Mouse (Mus musculus) embryonic facial prominence, embryonic 15.5 days (tissue): ENCODE results near the gene C1ra. TPM values are rescaled to one million over a fixed set of nuclear protein-coding genes. Genes with fewer than 3 reads are reported as not detected.
"Not testable (repeated sequence)": the region's sequence is repeated elsewhere in the genome, so short reads cannot be mapped to it uniquely, and the experiment has no call there.

ENCODE experiments used
- ATAC-seq: fragments of 200-750 bp; cut with Nextera tagmentation; 2 replicates; pipeline ENCODE4 v1.8.0; 2017; ENCODE audit warnings: low read depth, moderate TSS enrichment; ENCODE audit not compliant: insufficient number of reproducible peaks, low FRiP score, low TSS enrichment
- H3K27ac ChIP-seq: fragments of 300-500 bp; sonication (generic); replicated peaks from 2 replicates; pipeline ENCODE4 v1.5.1; 2015; ENCODE audit warnings: mild to moderate bottlenecking, inconsistent platforms
- H3K27me3 ChIP-seq: fragments of 300-500 bp; sonication (generic); 2 replicates; pipeline ENCODE4 v1.6.1; 2015; ENCODE audit warnings: inconsistent platforms
- H3K36me3 ChIP-seq: fragments of 300-500 bp; sonication (generic); 2 replicates; pipeline ENCODE4 v1.6.1; 2015; ENCODE audit warnings: mild to moderate bottlenecking, inconsistent platforms
- H3K4me1 ChIP-seq: fragments of 300-500 bp; sonication (generic); 2 replicates; pipeline ENCODE4 v1.6.1; 2015; ENCODE audit warnings: inconsistent platforms
- H3K4me2 ChIP-seq: fragments of 300-500 bp; sonication (generic); replicated peaks from 2 replicates; pipeline ENCODE4 v1.6.1; 2015; ENCODE audit warnings: mild to moderate bottlenecking, inconsistent platforms
- H3K4me3 ChIP-seq: fragments of 300-500 bp; sonication (generic); replicated peaks from 2 replicates; pipeline ENCODE4 v1.5.1; 2015; ENCODE audit warnings: mild to moderate bottlenecking, inconsistent platforms
- H3K9ac ChIP-seq: fragments of 300-500 bp; sonication (generic); 2 replicates; pipeline ENCODE4 v1.6.1; 2015; ENCODE audit warnings: inconsistent platforms
- H3K9me3 ChIP-seq: fragments of 300-500 bp; sonication (generic); replicated peaks from 2 replicates; pipeline ENCODE4 v1.6.1; 2016; ENCODE audit warnings: inconsistent platforms
- WGBS: fragments of 180-500 bp; shearing (Covaris S2); methylation state at CpG from one replicate; pipeline ENCODE4 v1.1.7; 2015; 5-methylcytosine and 5-hydroxymethylcytosine counted together
- polyA plus RNA-seq: library from polyadenylated mRNA; unstranded; fragments of >200 nt; fragmentation: Nextera tagmentation; extraction: Ambion mirVana; gene quantifications from 2 replicates; pipeline ENCODE4 v1.2.1, GENCODE M21; 2015

C1ra gene
- polyA plus RNA-seq, 1 experiment from 2014 or later = 6.1 TPM

- not testable (repeated sequence) for H3K9me3 ChIP-seq, ATAC-seq, H3K27me3 ChIP-seq, H3K4me3 ChIP-seq, H3K4me2 ChIP-seq, H3K27ac ChIP-seq, H3K4me1 ChIP-seq, H3K36me3 ChIP-seq, H3K9ac ChIP-seq
- 72% methylated on average over 5 of the region's 5 CpGs for WGBS
These were observed 3.0 kb upstream of the C1ra start for GRCm38 (mm10) chr6:124509192-124509591.

- Histone ChIP-seq H3K27me3 (no peaks in the 10 kb centered on the region), H3K4me2 (no peak overlapping the region), H3K36me3 (no peaks in the 10 kb centered on the region), H3K9ac (no peak overlapping the region), H3K27ac (no peak overlapping the region), H3K4me1 (no peaks in the 10 kb centered on the region), H3K4me3 (no peak overlapping the region), H3K9me3 (no peaks in the 10 kb centered on the region)
- ATAC-seq = no peak
- 57% methylated on average over 6 of the region's 6 CpGs for whole genome bisulfite sequencing
These were observed 269 bp upstream of the C1ra start for GRCm38 (mm10) chr6:124511936-124512335.

GRCm38 (mm10) chr6:124517733-124518132 lies 5.5 kb downstream of the C1ra start:
- not testable (repeated sequence) for H3K9me3 ChIP-seq, H3K4me3 ChIP-seq, H3K4me1 ChIP-seq, H3K36me3 ChIP-seq, H3K9ac ChIP-seq, H3K4me2 ChIP-seq, H3K27me3 ChIP-seq, ATAC-seq, H3K27ac ChIP-seq
- WGBS = 92% methylated on average over 4 of the region's 4 CpGs

- not testable (repeated sequence) for ATAC-seq, H3K27me3 ChIP-seq, H3K4me1 ChIP-seq, H3K9ac ChIP-seq, H3K36me3 ChIP-seq, H3K27ac ChIP-seq, H3K9me3 ChIP-seq, H3K4me3 ChIP-seq, H3K4me2 ChIP-seq
- WGBS = 66% methylated on average over 7 of the region's 7 CpGs
These were observed 9.9 kb downstream of the C1ra start for GRCm38 (mm10) chr6:124522082-124522481.

GRCm38 (mm10) chr6:124527881-124528280 lies 15.7 kb downstream of the C1ra start:
- Histone ChIP-seq H3K9me3 (no peaks in the 10 kb centered on the region), H3K9ac (no peak overlapping the region), H3K4me2 (no peak overlapping the region), H3K4me1 (no peaks in the 10 kb centered on the region), H3K27me3 (no peaks in the 10 kb centered on the region), H3K36me3 (no peaks in the 10 kb centered on the region), H3K4me3 (no peak overlapping the region), H3K27ac (no peak overlapping the region)
- no peak for ATAC-seq
- 70% methylated on average over 3 of the region's 3 CpGs for whole genome bisulfite sequencing

GRCm38 (mm10) chr6:124531077-124531476 lies 18.9 kb downstream of the C1ra start:
- WGBS = 80% methylated on average over 8 of the region's 8 CpGs
- no peak for ATAC-seq
- Histone ChIP-seq H3K4me1 (no peaks in the 10 kb centered on the region), H3K9ac (no peak overlapping the region), H3K27me3 (no peaks in the 10 kb centered on the region), H3K36me3 (no peaks in the 10 kb centered on the region), H3K27ac (no peak overlapping the region), H3K4me2 (no peak overlapping the region), H3K4me3 (no peak overlapping the region), H3K9me3 (no peaks in the 10 kb centered on the region)

- not testable (repeated sequence) for H3K27me3 ChIP-seq, H3K27ac ChIP-seq, H3K36me3 ChIP-seq, H3K4me2 ChIP-seq, H3K9ac ChIP-seq, ATAC-seq, H3K4me1 ChIP-seq, H3K4me3 ChIP-seq, H3K9me3 ChIP-seq
- 83% methylated on average over 8 of the region's 8 CpGs for WGBS
These were observed 24.1 kb downstream of the C1ra start for GRCm38 (mm10) chr6:124536125-124536829.

- H3K9me3 ChIP-seq, H3K4me3 ChIP-seq, H3K27ac ChIP-seq, H3K36me3 ChIP-seq, ATAC-seq, H3K9ac ChIP-seq, H3K4me2 ChIP-seq, H3K27me3 ChIP-seq, H3K4me1 ChIP-seq: not testable (repeated sequence)
- 78% methylated on average over 2 of the region's 2 CpGs for WGBS
These were observed 29.0 kb downstream of the C1ra start for GRCm38 (mm10) chr6:124541176-124541575.

GRCm38 (mm10) chr6:124542284-124542683 lies 30.1 kb downstream of the C1ra start, which contains the start of gene C1s1:
Gene C1s1, minus strand, starts transcription at chr6:124542359.
- H3K36me3 ChIP-seq, H3K4me1 ChIP-seq, H3K9ac ChIP-seq, H3K4me3 ChIP-seq, H3K9me3 ChIP-seq, H3K27ac ChIP-seq, H3K4me2 ChIP-seq, H3K27me3 ChIP-seq: not testable (repeated sequence)
- WGBS = 0% methylated on average over 1 of the region's 1 CpGs
- peak; percentile 51; the same call in 1 of the 2 replicates for ATAC-seq

- Histone ChIP-seq H3K27me3 (no peaks in the 10 kb centered on the region), H3K4me2 (no peak overlapping the region), H3K27ac (no peak overlapping the region), H3K4me1 (no peaks in the 10 kb centered on the region), H3K9ac (no peak overlapping the region), H3K4me3 (no peak overlapping the region), H3K9me3 (no peaks in the 10 kb centered on the region), H3K36me3 (no peaks in the 10 kb centered on the region)
- WGBS = 74% methylated on average over 6 of the region's 6 CpGs
- no peak for ATAC-seq
These were observed 32.3 kb downstream of the C1ra start for GRCm38 (mm10) chr6:124544466-124544865.

GRCm38 (mm10) chr6:124545425-124545824 lies 33.2 kb downstream of the C1ra start:
- no peak overlapping the region for H3K27ac ChIP-seq
- no peak for ATAC-seq
- WGBS = 73% methylated on average over 2 of the region's 2 CpGs

GRCm38 (mm10) chr6:124547979-124548378 lies 35.8 kb downstream of the C1ra start:
- H3K4me3 ChIP-seq, H3K27ac ChIP-seq: not testable (repeated sequence)
- WGBS = 90% methylated on average over 3 of the region's 3 CpGs

More at GRCm38 (mm10) chr6:124545425-124545824, 33.2 kb downstream of the C1ra start:
- Histone ChIP-seq H3K36me3 (no peaks in the 10 kb centered on the region), H3K4me1 (no peaks in the 10 kb centered on the region), H3K9ac (no peak overlapping the region), H3K9me3 (no peaks in the 10 kb centered on the region), H3K4me3 (no peak overlapping the region), H3K4me2 (no peak overlapping the region), H3K27me3 (no peaks in the 10 kb centered on the region)

More at GRCm38 (mm10) chr6:124547979-124548378, 35.8 kb downstream of the C1ra start:
- not testable (repeated sequence) for H3K4me1 ChIP-seq, ATAC-seq, H3K9ac ChIP-seq, H3K4me2 ChIP-seq, H3K36me3 ChIP-seq, H3K9me3 ChIP-seq, H3K27me3 ChIP-seq
